Mouse (Mus musculus): ENCODE data around the gene Clcn6. TPM values are rescaled to one million over a fixed set of nuclear protein-coding genes. Genes with fewer than 3 reads are reported as not detected.

Gene Clcn6
- total and polyA plus RNA-seq, 3 experiments: 6.2 to 21.0 (median 16.1) TPM

GRCm38 (mm10) chr4:148084261-148084714 is 45.7 kb upstream of the Clcn6 start:
- DNase-seq (ENCODE audit: low spot score) (no peak), ATAC-seq (ENCODE audit: extremely low read depth, insufficient number of reproducible peaks, low FRiP score, poor library complexity, severe bottlenecking) (no peak)
- Histone ChIP-seq H3K27me3 (ENCODE audit: insufficient read depth, low read length) (no peaks in the 10 kb centered on the region), H3K4me3 (ENCODE audit: low read depth, low read length) (peak overlapping the region; percentile 33; the same call in 1 of the 2 replicates), H3K36me3 (replicated peaks) (peaks cover 57% of the 10 kb centered on the region), H3K9me3 (replicated peaks) (no peaks in the 10 kb centered on the region), H3K4me1 (ENCODE audit: insufficient read depth, low read depth, low read length) (peaks cover 49% of the 10 kb centered on the region)
- TF ChIP-seq GATA1 (IDR thresholded peaks at IDR 0.05; ENCODE audit: borderline replicate concordance, low read length) (no peak), CTCF (IDR thresholded peaks at IDR 0.05; ENCODE audit: low read depth, low read length) (no peak), TAL1 (conservative IDR thresholded peaks at IDR 0.05; ENCODE audit: low read depth, low read length) (no peak), POLR2AphosphoS5 (IDR thresholded peaks at IDR 0.05; ENCODE audit: insufficient replicate concordance, low read depth, low read length) (no peak), GATA2 (IDR thresholded peaks at IDR 0.05; ENCODE audit: borderline replicate concordance, low read depth, low read length) (no peak)

GRCm38 (mm10) chr4:148083176-148083899 is 44.7 kb upstream of the Clcn6 start:
- DNase-seq (ENCODE audit: low spot score): no peak
- H3K27me3 ChIP-seq (ENCODE audit: insufficient read depth, low read length): no peaks in the 10 kb centered on the region
- H3K36me3 ChIP-seq (replicated peaks): peaks cover 60% of the 10 kb centered on the region
- H3K9me3 ChIP-seq (replicated peaks): no peaks in the 10 kb centered on the region
- TF ChIP-seq GATA1 (IDR thresholded peaks at IDR 0.05; ENCODE audit: borderline replicate concordance, low read length): no peak
- TF ChIP-seq TAL1 (conservative IDR thresholded peaks at IDR 0.05; ENCODE audit: low read depth, low read length): no peak
- no peak for TF ChIP-seq POLR2AphosphoS5 (IDR thresholded peaks at IDR 0.05; ENCODE audit: insufficient replicate concordance, low read depth, low read length)
- no peak for TF ChIP-seq CTCF (IDR thresholded peaks at IDR 0.05; ENCODE audit: low read depth, low read length)
- TF ChIP-seq GATA2 (IDR thresholded peaks at IDR 0.05; ENCODE audit: borderline replicate concordance, low read depth, low read length): no peak
- H3K4me3 ChIP-seq (ENCODE audit: low read depth, low read length): no peak overlapping the region
- peak; percentile 35; the same call in 1 of the 2 replicates for ATAC-seq (ENCODE audit: extremely low read depth, insufficient number of reproducible peaks, low FRiP score, poor library complexity, severe bottlenecking)
- H3K4me1 ChIP-seq (ENCODE audit: insufficient read depth, low read depth, low read length): peaks cover 49% of the 10 kb centered on the region

- TF ChIP-seq GATA2 (IDR thresholded peaks at IDR 0.05; ENCODE audit: borderline replicate concordance, low read depth, low read length): no peak
- TF ChIP-seq POLR2AphosphoS5 (IDR thresholded peaks at IDR 0.05; ENCODE audit: insufficient replicate concordance, low read depth, low read length): no peak
- TF ChIP-seq CTCF (IDR thresholded peaks at IDR 0.05; ENCODE audit: low read depth, low read length): peak; percentile 61
- no peak for TF ChIP-seq TAL1 (conservative IDR thresholded peaks at IDR 0.05; ENCODE audit: low read depth, low read length)
- no peaks in the 10 kb centered on the region for H3K9me3 ChIP-seq (replicated peaks)
- no peak; the same call in 1 of the 2 replicates for ATAC-seq (ENCODE audit: extremely low read depth, insufficient number of reproducible peaks, low FRiP score, poor library complexity, severe bottlenecking)
- H3K4me1 ChIP-seq (ENCODE audit: insufficient read depth, low read depth, low read length): peaks cover 40% of the 10 kb centered on the region
- DNase-seq (ENCODE audit: low spot score): peak; percentile 30
- H3K27me3 ChIP-seq (ENCODE audit: insufficient read depth, low read length): no peaks in the 10 kb centered on the region
- no peak overlapping the region for H3K4me3 ChIP-seq (ENCODE audit: low read depth, low read length)
- peaks cover 61% of the 10 kb centered on the region for H3K36me3 ChIP-seq (replicated peaks)
These were observed 43.8 kb upstream of the Clcn6 start for GRCm38 (mm10) chr4:148082257-148083044.

GRCm38 (mm10) chr4:148081201-148081600 is 42.6 kb upstream of the Clcn6 start:
- H3K4me1 ChIP-seq (ENCODE audit: insufficient read depth, low read depth, low read length): peaks cover 29% of the 10 kb centered on the region
- H3K36me3 ChIP-seq (replicated peaks): peaks cover 57% of the 10 kb centered on the region
- ATAC-seq (ENCODE audit: extremely low read depth, insufficient number of reproducible peaks, low FRiP score, poor library complexity, severe bottlenecking) (no peak), DNase-seq (ENCODE audit: low spot score) (no peak)
- no peak for TF ChIP-seq TAL1 (conservative IDR thresholded peaks at IDR 0.05; ENCODE audit: low read depth, low read length)
- no peak for TF ChIP-seq GATA2 (IDR thresholded peaks at IDR 0.05; ENCODE audit: borderline replicate concordance, low read depth, low read length)
- no peak for TF ChIP-seq POLR2AphosphoS5 (IDR thresholded peaks at IDR 0.05; ENCODE audit: insufficient replicate concordance, low read depth, low read length)
- TF ChIP-seq GATA1 (IDR thresholded peaks at IDR 0.05; ENCODE audit: borderline replicate concordance, low read length): no peak
- TF ChIP-seq CTCF (IDR thresholded peaks at IDR 0.05; ENCODE audit: low read depth, low read length): no peak
- no peaks in the 10 kb centered on the region for H3K27me3 ChIP-seq (ENCODE audit: insufficient read depth, low read length)
- H3K9me3 ChIP-seq (replicated peaks): no peaks in the 10 kb centered on the region
- no peak overlapping the region for H3K4me3 ChIP-seq (ENCODE audit: low read depth, low read length)

GRCm38 (mm10) chr4:148080597-148080973 is 42.0 kb upstream of the Clcn6 start:
- TF ChIP-seq GATA2 (IDR thresholded peaks at IDR 0.05; ENCODE audit: borderline replicate concordance, low read depth, low read length): no peak
- no peak for TF ChIP-seq GATA1 (IDR thresholded peaks at IDR 0.05; ENCODE audit: borderline replicate concordance, low read length)
- no peak for TF ChIP-seq POLR2AphosphoS5 (IDR thresholded peaks at IDR 0.05; ENCODE audit: insufficient replicate concordance, low read depth, low read length)
- no peak for TF ChIP-seq CTCF (IDR thresholded peaks at IDR 0.05; ENCODE audit: low read depth, low read length)
- TF ChIP-seq TAL1 (conservative IDR thresholded peaks at IDR 0.05; ENCODE audit: low read depth, low read length): no peak
- ATAC-seq (ENCODE audit: extremely low read depth, insufficient number of reproducible peaks, low FRiP score, poor library complexity, severe bottlenecking) (no peak), DNase-seq (ENCODE audit: low spot score) (no peak)
- H3K4me1 ChIP-seq (ENCODE audit: insufficient read depth, low read depth, low read length): peaks cover 22% of the 10 kb centered on the region
- peaks cover 53% of the 10 kb centered on the region for H3K36me3 ChIP-seq (replicated peaks)
- no peaks in the 10 kb centered on the region for H3K9me3 ChIP-seq (replicated peaks)
- no peak overlapping the region for H3K4me3 ChIP-seq (ENCODE audit: low read depth, low read length)
- no peaks in the 10 kb centered on the region for H3K27me3 ChIP-seq (ENCODE audit: insufficient read depth, low read length)
